In the genomic region with DNA sequence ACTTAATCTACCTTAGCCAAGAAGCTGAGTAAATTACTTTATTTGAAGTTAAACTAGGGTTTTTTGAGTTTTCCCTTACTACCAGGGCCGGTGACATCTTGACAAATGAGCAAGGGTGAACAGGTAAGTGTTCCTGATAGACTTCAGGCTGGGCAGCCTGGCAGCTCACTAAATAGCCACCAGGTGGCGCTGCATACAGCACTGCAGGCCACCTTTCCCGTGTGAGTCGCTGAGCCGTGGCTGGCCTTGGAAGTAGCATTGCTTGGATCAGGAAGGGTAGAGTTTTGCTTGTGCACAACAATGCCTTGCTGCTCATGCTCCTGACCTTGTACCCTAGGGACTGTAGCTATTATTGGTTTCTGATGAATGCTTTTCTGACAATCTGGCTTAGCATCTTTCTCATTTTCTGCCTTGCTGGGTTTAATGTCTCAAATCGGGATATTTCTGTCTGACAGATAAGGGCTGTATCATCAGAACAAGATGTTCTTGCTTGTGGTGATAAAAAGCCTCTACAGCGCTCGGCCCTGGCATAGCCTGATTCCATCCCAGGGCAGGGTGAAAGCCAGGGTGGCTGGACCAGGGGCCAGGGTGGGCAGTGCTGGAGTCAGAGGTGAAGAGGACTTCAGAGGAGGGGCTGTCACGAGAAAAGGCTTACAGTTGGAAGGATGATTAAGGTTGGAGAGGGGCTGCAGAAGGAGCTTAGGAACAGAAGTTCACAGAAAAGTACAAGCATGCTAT, we compare ENCODE assay signal across 8 mouse cellular contexts. TPM values are rescaled to one million over a fixed set of nuclear protein-coding genes. Genes with fewer than 3 reads are reported as not detected.
DNase-seq lines count a peak whose midpoint lies in the region.

No protein-coding gene starts in this region.

- peak; percentile 7 for DNase-seq in adipocyte (ENCODE audit: low spot score)
- peak; percentile 93 for DNase-seq in cerebellum, postnatal 14 days
- DNase-seq in frontal cortex, postnatal 25 days (ENCODE audit: low spot score in 2 of 2) = peak; percentile 70 to 76
- peak; percentile 66 for DNase-seq in induced T-regulatory cell, adult 2 months (ENCODE audit: low read depth)
- peak; percentile 84 to 88 for DNase-seq in left cerebral cortex, adult 18-20 months (ENCODE audit: low spot score in 2 of 2)
- peak; percentile 84 for DNase-seq in mesoderm, embryonic 11.5 days (ENCODE audit: low read depth, low spot score)
- peak; percentile 79 for DNase-seq in right cerebral cortex, postnatal 25 days
- DNase-seq in urinary bladder, postnatal 4 days (ENCODE audit: low spot score in 2 of 2) = peak; percentile 50 to 80

RNA-seq across cellular contexts. Expression of a gene that starts 58.4 kb away (rescaled TPM):
- 10 to 100 TPM; 44.6 to 53.7 TPM for total RNA-seq in left cerebral cortex, adult 18-20 months (2021)

Comparison
In these comparisons a context has a peak if more than half of its experiments do, and no peak if none do; other contexts are left out.
1. Peak in every context shown above with its lines: DNase-seq.
2. DNase-seq: peak in every context shown above with its lines; median percentile 93 in cerebellum, postnatal 14 days; 86 in left cerebral cortex, adult 18-20 months; 84 in mesoderm, embryonic 11.5 days; 79 in right cerebral cortex, postnatal 25 days; 73 in frontal cortex, postnatal 25 days; 66 in induced T-regulatory cell, adult 2 months; 65 in urinary bladder, postnatal 4 days; 7 in adipocyte.